Mouse (Mus musculus) liver, adult 2 months (tissue): ENCODE data around the gene Col4a2.

Experiments used
- CTCF ChIP-seq: fragments of 200-500 bp; IDR thresholded peaks from 2 replicates; pipeline ENCODE4 v1.5.1; 2011; ENCODE audit warnings: low read depth, low read length, control low read depth
- POLR2A ChIP-seq: fragments of 200-500 bp; IDR thresholded peaks from 2 replicates; pipeline ENCODE4 v1.6.1; 2011; ENCODE audit warnings: low read length, control low read depth; ENCODE audit not compliant: insufficient read depth; ENCODE audit errors: extremely low read depth

- TF ChIP-seq POLR2A (no peak), CTCF (no peak)
Observed at GRCm38 (mm10) chr8:11296282-11296943, 16.2 kb upstream of the Col4a2 start.
